Mouse (Mus musculus) lung, postnatal 0 days (tissue): ENCODE results near the gene Ect2l. TPM values are rescaled to one million over a fixed set of nuclear protein-coding genes. Genes with fewer than 3 reads are reported as not detected.

Experiments
- ATAC-seq: fragments of 200-750 bp; cut with Nextera tagmentation; 2 replicates; pipeline ENCODE4 v1.8.0; 2017; ENCODE audit warnings: moderate library complexity
- DNase-seq: peaks from one replicate; pipeline ENCODE4 v3.0.0-alpha.2; 2016; ENCODE audit warnings: low spot score
- H3K27ac ChIP-seq: fragments of 300-500 bp; sonication (generic); 2 replicates; pipeline ENCODE4 v1.5.1; 2014; ENCODE audit warnings: antibody characterized with exemption, mild to moderate bottlenecking, low read length, mixed read lengths
- H3K27me3 ChIP-seq: fragments of 300-500 bp; sonication (generic); replicated peaks from 2 replicates; pipeline ENCODE4 v1.6.1; 2014; ENCODE audit warnings: low read length, mixed read lengths; ENCODE audit not compliant: insufficient read depth
- H3K36me3 ChIP-seq: fragments of 300-500 bp; sonication (generic); 2 replicates; pipeline ENCODE4 v1.6.1; 2014; ENCODE audit warnings: low read length, mixed read lengths; ENCODE audit not compliant: insufficient read depth
- H3K4me1 ChIP-seq: fragments of 300-500 bp; sonication (generic); 2 replicates; pipeline ENCODE4 v1.6.1; 2014; ENCODE audit warnings: antibody characterized with exemption, low read depth, low read length, mixed read lengths; ENCODE audit not compliant: insufficient read depth
- H3K4me2 ChIP-seq: fragments of 300-500 bp; sonication (generic); replicated peaks from 2 replicates; pipeline ENCODE4 v1.6.1; 2014; ENCODE audit warnings: low read depth, mild to moderate bottlenecking, low read length, moderate library complexity, mixed read lengths
- H3K4me3 ChIP-seq: fragments of 300-500 bp; sonication (generic); 2 replicates; pipeline ENCODE4 v1.5.1; 2014; ENCODE audit warnings: low read depth, low read length
- H3K9ac ChIP-seq: fragments of 300-500 bp; sonication (generic); replicated peaks from 2 replicates; pipeline ENCODE4 v1.6.1; 2014; ENCODE audit warnings: low read depth, mild to moderate bottlenecking
- H3K9me3 ChIP-seq: fragments of 300-500 bp; sonication (generic); 2 replicates; pipeline ENCODE4 v1.6.1; 2016; ENCODE audit warnings: low read length, mixed read lengths
- CTCF ChIP-seq: IDR thresholded peaks from 2 replicates; pipeline ENCODE4 v1.5.1; 2016; ENCODE audit warnings: antibody characterized with exemption, mild to moderate bottlenecking
- EP300 ChIP-seq: IDR thresholded peaks from 2 replicates; pipeline ENCODE4 v1.6.1; 2016; ENCODE audit warnings: antibody characterized with exemption, mild to moderate bottlenecking, control low read depth
- WGBS: fragments of 180-500 bp; shearing (Covaris S2); extraction: QIAGEN DNeasy Blood & Tissue Kit; methylation state at CpG from one replicate; pipeline ENCODE4 v1.1.7; 2014; 5-methylcytosine and 5-hydroxymethylcytosine counted together
- polyA plus RNA-seq: library from polyadenylated mRNA; unstranded; fragments of >200 nt; fragmentation: Nextera tagmentation; extraction: Ambion mirVana; gene quantifications from 2 replicates; pipeline ENCODE4 v1.2.1, GENCODE M21; 2015

The Ect2l gene
- polyA plus RNA-seq, 1 experiment from 2014 or later: 3.2 TPM

DNA sequence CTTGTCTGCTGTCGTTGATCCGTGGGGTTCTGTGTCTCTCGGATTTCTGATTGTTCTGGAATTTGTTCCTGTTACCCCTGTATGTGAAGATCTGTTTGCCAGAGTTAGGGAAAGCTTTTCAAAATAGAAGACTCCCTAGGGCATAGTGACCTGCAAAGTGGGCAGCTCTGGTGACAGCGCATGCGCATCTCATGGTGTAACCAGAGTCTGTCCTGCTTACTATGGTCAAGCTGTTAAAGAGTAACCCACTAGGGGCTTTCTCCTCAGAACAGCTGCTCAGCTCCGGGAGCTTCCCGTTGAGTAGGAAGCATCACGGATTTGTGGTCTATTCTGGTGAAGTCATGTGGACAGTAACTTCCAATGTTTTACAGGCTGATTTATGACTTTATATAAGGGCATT, 92.4 kb downstream of the Ect2l start:
- Histone ChIP-seq H3K27ac (no peak overlapping the region), H3K4me3 (no peak overlapping the region), H3K27me3 (no peaks in the 10 kb centered on the region), H3K4me1 (no peaks in the 10 kb centered on the region), H3K36me3 (peaks cover 36% of the 10 kb centered on the region), H3K9ac (no peak overlapping the region), H3K9me3 (no peaks in the 10 kb centered on the region), H3K4me2 (no peak overlapping the region)
- WGBS: 87% methylated on average over 8 of the region's 8 CpGs
- DNase-seq: no peak
- no peak for TF ChIP-seq CTCF
- TF ChIP-seq EP300: no peak
- ATAC-seq: no peak

DNA sequence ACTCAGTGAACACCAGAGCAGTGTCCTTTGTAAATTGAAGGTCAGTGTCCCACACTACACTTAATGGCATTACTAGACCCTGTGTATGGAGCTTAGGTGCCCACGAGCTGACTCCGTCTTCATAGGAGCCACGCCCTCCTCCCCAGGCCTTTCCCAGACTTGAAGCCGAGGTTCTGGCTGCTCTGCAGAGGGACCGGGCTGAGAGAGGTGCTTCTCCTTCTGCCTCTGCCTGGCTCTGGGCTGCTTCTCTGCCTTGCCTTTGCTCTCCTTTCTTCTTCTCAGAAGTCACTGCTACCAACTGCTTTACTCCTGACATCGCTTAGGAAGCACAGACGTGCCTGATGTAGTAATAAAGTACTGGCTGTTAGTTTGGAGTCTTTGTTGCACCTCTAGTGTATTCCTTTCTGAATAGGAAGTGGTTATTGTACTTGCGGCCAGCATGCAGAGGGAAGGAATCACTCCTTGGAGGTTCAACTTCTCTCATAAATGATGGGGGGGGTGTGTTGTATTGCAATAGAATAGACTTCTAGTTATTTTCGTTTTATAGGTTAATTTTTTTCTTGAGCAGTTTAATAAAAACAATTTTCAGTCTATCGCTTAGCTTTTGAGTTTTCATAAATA, 97.1 kb downstream of the Ect2l start:
- no peak for TF ChIP-seq CTCF
- TF ChIP-seq EP300: no peak
- Histone ChIP-seq H3K4me3 (no peak overlapping the region), H3K4me1 (no peaks in the 10 kb centered on the region), H3K9me3 (no peaks in the 10 kb centered on the region), H3K27me3 (no peaks in the 10 kb centered on the region), H3K9ac (no peak overlapping the region), H3K36me3 (peaks cover 14% of the 10 kb centered on the region; the same call in 1 of the 2 replicates), H3K4me2 (no peak overlapping the region), H3K27ac (no peak overlapping the region)
- 78% methylated on average over 10 of the region's 10 CpGs for WGBS
- ATAC-seq (no peak), DNase-seq (no peak)

DNA sequence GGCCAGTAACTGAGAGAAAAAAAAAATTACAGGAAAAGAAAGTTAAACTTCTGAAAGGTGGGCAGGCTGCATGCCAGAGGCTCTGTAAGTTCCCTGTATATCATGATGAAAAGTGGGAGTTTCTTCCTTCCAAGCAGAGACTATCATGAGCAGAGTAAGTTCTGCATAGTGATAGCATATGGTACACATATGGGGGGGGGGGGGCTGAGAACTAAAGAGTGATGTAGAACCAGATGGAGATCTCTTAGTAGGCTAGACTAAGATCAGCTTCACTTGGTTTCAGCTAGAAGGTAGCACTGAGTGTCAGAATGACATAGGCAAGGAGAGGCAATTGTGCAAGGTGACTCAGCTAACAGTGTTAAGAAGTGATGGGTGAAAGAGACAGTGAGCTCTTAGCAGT, 99.8 kb downstream of the Ect2l start:
- H3K36me3 ChIP-seq: peaks cover 9% of the 10 kb centered on the region; the same call in 1 of the 2 replicates
- no peak overlapping the region for H3K4me3 ChIP-seq
- DNase-seq (no peak), ATAC-seq (no peak)
- no peak overlapping the region for H3K9ac ChIP-seq
- H3K9me3 ChIP-seq: no peaks in the 10 kb centered on the region
- no peak overlapping the region for H3K27ac ChIP-seq
- H3K4me2 ChIP-seq: no peak overlapping the region
- no peaks in the 10 kb centered on the region for H3K27me3 ChIP-seq
- TF ChIP-seq EP300 (no peak), CTCF (no peak)
- H3K4me1 ChIP-seq: no peaks in the 10 kb centered on the region

DNA sequence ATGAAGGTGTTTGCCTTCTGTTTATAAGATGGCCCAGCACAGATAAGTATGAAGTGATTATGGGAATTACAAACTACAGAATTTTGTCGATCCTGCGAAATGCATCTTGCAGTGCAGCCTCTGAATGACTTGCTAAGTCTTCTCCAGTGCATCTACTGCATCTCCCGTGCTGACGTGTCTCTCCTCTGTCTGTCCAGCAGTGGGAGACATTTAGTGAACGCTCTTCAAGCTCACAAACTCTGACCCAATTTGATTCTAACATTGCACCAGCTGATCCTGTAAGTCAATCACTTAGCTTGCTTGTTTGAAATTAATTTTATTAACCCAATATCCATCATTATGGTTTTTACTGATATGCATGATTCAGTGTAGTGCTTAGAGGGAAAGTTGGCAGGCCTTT, 103.2 kb downstream of the Ect2l start:
- Histone ChIP-seq H3K27ac (no peak overlapping the region), H3K36me3 (no peaks in the 10 kb centered on the region; the same call in 1 of the 2 replicates), H3K4me3 (no peak overlapping the region), H3K4me1 (no peaks in the 10 kb centered on the region), H3K4me2 (no peak overlapping the region), H3K9ac (no peak overlapping the region), H3K9me3 (no peaks in the 10 kb centered on the region), H3K27me3 (no peaks in the 10 kb centered on the region)
- TF ChIP-seq CTCF (peak; percentile 65), EP300 (no peak)
- WGBS: 77% methylated on average over 5 of the region's 5 CpGs
- DNase-seq: peak; percentile 32
- no peak for ATAC-seq

DNA sequence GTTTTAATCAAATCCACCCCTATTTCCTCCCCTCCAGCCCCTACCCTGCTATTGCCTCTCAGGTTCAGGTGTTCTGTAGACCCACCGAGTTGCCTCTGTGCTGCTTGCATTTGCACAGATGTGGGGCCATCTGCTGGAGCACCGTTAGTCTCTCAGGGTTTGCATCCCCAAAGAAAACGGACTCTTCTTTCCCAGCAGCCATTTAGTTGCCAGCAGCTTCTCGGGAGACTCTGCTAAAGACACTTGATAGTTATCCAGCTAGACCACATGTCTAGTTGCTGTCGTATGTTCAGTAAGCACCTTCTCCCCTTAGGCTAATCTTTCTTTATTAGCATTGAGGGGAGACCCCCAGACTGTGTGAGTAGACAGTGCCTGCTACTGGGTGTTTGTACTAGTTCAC, 108.5 kb downstream of the Ect2l start:
- no peak for DNase-seq
- TF ChIP-seq CTCF (no peak), EP300 (no peak)
- Histone ChIP-seq H3K9ac (no peak overlapping the region), H3K4me3 (no peak overlapping the region), H3K4me1 (no peaks in the 10 kb centered on the region), H3K27ac (no peak overlapping the region), H3K36me3 (no peaks in the 10 kb centered on the region; the same call in 1 of the 2 replicates), H3K4me2 (no peak overlapping the region), H3K27me3 (no peaks in the 10 kb centered on the region), H3K9me3 (no peaks in the 10 kb centered on the region)
- WGBS: 66% methylated on average over 5 of the region's 5 CpGs
- ATAC-seq: no peak

DNA sequence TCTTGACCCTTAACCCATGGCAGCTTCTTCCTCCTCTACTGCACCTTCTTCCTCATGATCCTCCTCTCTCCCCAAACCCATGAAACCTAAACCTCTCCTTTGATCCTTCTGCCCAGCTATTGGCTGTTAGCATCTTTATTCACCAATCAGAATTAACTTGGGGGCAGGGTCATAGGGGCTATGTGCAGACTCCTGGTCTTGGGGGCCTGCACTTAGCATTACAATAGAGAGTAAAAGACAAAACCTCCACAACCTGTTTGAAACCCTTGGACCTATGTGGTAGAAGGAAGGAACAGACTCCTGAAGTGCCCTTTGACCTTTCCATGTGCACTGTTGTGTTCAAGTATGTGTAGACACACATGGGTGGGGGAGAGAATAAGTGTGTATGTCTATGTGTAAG, 120.0 kb downstream of the Ect2l start:
- H3K4me3 ChIP-seq: no peak overlapping the region
- H3K27me3 ChIP-seq: no peaks in the 10 kb centered on the region
- H3K9ac ChIP-seq: no peak overlapping the region
- H3K27ac ChIP-seq: no peak overlapping the region
- ATAC-seq: no peak
- H3K9me3 ChIP-seq: no peaks in the 10 kb centered on the region
- no peaks in the 10 kb centered on the region for H3K4me1 ChIP-seq
- no peak overlapping the region for H3K4me2 ChIP-seq
- no peak for DNase-seq
- TF ChIP-seq EP300 (no peak), CTCF (no peak)
- H3K36me3 ChIP-seq: peaks cover 4% of the 10 kb centered on the region; the same call in 1 of the 2 replicates

DNA sequence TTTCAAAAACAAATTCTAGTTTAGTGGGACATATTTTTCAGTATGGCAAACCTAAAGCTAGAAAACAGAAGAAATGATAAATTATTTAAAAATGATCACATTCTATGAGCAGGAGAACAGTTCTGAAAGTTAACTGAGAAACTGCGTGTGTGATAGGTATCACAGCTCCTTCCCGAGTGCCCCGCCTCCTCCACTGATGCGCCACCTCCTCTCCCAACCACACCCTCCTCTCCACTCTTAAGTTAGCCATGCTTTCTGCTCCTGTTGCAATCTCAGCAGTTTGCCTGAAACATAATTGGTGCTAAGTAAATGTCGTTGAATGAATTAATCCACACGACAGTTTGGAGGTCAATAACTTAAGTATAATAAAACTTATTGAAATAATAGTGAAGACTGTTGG, 127.9 kb downstream of the Ect2l start:
- Histone ChIP-seq H3K4me3 (no peak overlapping the region), H3K9me3 (no peaks in the 10 kb centered on the region), H3K27me3 (no peaks in the 10 kb centered on the region), H3K4me1 (no peaks in the 10 kb centered on the region), H3K36me3 (no peaks in the 10 kb centered on the region), H3K4me2 (no peak overlapping the region), H3K9ac (no peak overlapping the region), H3K27ac (no peak overlapping the region)
- 77% methylated on average over 6 of the region's 6 CpGs for WGBS
- no peak for ATAC-seq
- TF ChIP-seq EP300: no peak
- TF ChIP-seq CTCF: no peak
- DNase-seq: peak; percentile 50
